Mouse (Mus musculus): Measurements from ENCODE around the gene Ttll3. TPM values are rescaled to one million over a fixed set of nuclear protein-coding genes. Genes with fewer than 3 reads are reported as not detected.

Ttll3 gene
- polyA plus RNA-seq, 1 experiment from 2014 or later = 2.2 TPM

DNA sequence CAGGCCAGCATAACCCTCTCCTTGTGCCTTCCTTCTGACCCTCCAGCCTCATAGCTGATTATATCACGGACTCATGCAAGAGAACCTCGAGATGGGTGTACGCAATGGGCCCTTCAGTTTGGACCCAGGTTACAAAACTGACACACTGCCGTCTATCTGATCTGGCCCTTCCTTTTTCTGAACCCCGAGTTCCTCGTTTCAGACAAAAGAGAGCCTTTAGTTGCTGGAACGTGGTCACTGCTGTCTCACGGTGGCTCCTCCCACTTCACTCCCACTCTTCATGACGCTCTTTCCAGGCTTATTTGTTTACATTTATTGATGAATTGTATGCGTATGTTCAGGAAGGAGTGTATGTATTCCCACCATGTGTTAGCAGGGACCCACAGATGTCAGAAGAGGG, 37.4 kb upstream of the Ttll3 start:
- Histone ChIP-seq H3K27me3 (ENCODE audit: control insufficient read depth, insufficient read depth, low read length) (no peaks in the 10 kb centered on the region), H3K9me3 (replicated peaks; ENCODE audit: control insufficient read depth, low read length) (no peaks in the 10 kb centered on the region), H3K9ac (replicated peaks; ENCODE audit: low read length) (no peak overlapping the region), H3K27ac (replicated peaks; ENCODE audit: low read depth, low read length) (no peak overlapping the region), H3K4me3 (ENCODE audit: low read depth, low read length) (no peak overlapping the region), H3K4me1 (ENCODE audit: control insufficient read depth, insufficient read depth, low read length) (no peaks in the 10 kb centered on the region), H3K36me3 (replicated peaks; ENCODE audit: control insufficient read depth, insufficient read depth, low read depth, low read length) (no peaks in the 10 kb centered on the region), H3K4me2 (ENCODE audit: low read depth, low read length) (no peak overlapping the region)
- 57% methylated on average over 10 of the region's 10 CpGs for WGBS
- no peak for ATAC-seq (replicated peaks; ENCODE audit: insufficient number of reproducible peaks, low FRiP score, low TSS enrichment, low read depth)
- DNase-seq (ENCODE audit: low spot score) = no peak

DNA sequence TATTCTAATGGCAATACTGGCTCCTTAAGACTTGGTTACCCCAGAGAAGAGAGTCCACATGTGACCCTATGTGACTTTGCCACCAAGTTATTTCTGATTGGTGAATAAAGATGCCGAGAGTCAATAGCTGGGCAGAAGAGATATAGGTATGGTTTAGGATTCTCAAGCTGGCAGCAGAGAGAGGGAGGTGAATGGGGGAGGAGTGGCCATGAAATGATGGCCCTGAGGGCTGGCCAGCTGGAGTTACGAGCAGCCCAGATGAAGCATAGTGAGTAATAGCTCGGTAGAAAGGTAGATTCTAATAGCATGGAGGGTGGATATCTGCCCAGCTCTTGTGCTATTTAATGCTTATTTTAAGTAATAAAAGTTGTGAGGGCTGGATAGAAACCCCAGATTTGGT, 36.2 kb upstream of the Ttll3 start:
- Histone ChIP-seq H3K9me3 (replicated peaks; ENCODE audit: control insufficient read depth, low read length) (no peaks in the 10 kb centered on the region), H3K27me3 (ENCODE audit: control insufficient read depth, insufficient read depth, low read length) (no peaks in the 10 kb centered on the region), H3K36me3 (replicated peaks; ENCODE audit: control insufficient read depth, insufficient read depth, low read depth, low read length) (no peaks in the 10 kb centered on the region), H3K9ac (replicated peaks; ENCODE audit: low read length) (no peak overlapping the region), H3K4me3 (ENCODE audit: low read depth, low read length) (no peak overlapping the region), H3K27ac (replicated peaks; ENCODE audit: low read depth, low read length) (no peak overlapping the region), H3K4me1 (ENCODE audit: control insufficient read depth, insufficient read depth, low read length) (no peaks in the 10 kb centered on the region), H3K4me2 (ENCODE audit: low read depth, low read length) (no peak overlapping the region)
- WGBS = 76% methylated on average over 3 of the region's 3 CpGs
- ATAC-seq (replicated peaks; ENCODE audit: insufficient number of reproducible peaks, low FRiP score, low TSS enrichment, low read depth) (no peak), DNase-seq (ENCODE audit: low spot score) (no peak)

DNA sequence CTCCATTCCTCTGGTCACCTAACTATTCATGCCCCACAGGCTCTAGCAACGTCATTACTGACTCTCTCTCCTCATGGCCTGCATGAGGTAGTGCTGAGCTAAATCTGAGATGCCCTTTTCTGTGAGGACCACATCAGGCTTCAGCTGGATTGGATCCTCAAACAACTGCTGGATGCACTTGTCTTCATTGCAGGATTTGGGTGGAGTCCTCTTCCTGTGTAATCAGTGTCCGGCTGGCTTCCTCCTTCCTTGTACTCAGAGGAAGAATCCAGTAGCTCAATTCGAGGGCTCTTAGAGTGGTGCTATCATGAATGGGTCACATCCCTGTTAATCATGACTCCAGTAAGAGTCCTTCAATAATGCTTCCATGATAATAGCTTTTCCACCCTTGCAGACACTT, 35.4 kb upstream of the Ttll3 start:
- Histone ChIP-seq H3K9me3 (replicated peaks; ENCODE audit: control insufficient read depth, low read length) (no peaks in the 10 kb centered on the region), H3K4me1 (ENCODE audit: control insufficient read depth, insufficient read depth, low read length) (no peaks in the 10 kb centered on the region), H3K4me2 (ENCODE audit: low read depth, low read length) (no peak overlapping the region), H3K9ac (replicated peaks; ENCODE audit: low read length) (no peak overlapping the region), H3K4me3 (ENCODE audit: low read depth, low read length) (no peak overlapping the region), H3K27me3 (ENCODE audit: control insufficient read depth, insufficient read depth, low read length) (no peaks in the 10 kb centered on the region), H3K27ac (replicated peaks; ENCODE audit: low read depth, low read length) (no peak overlapping the region), H3K36me3 (replicated peaks; ENCODE audit: control insufficient read depth, insufficient read depth, low read depth, low read length) (no peaks in the 10 kb centered on the region)
- no peak for DNase-seq (ENCODE audit: low spot score)
- WGBS = 69% methylated on average over 3 of the region's 3 CpGs
- no peak for ATAC-seq (replicated peaks; ENCODE audit: insufficient number of reproducible peaks, low FRiP score, low TSS enrichment, low read depth)

DNA sequence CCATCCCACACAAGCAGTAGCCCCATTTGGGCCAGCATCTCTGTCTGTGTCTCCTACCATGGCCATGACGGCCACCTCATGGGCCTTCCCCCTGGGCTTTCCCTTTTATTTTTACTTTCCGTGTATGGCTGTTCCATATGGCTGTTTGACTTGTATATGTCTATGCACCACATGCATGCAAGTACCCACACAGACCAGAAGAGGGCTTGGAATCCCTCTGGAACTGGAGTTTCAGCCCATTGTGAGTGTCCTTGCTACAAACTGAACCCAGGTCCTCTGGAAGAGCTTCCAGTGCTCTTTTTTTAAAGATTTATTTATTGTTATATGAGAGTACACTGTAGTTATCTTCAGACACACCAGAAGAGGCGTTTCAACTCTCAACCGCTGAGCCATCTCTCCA, 27.6 kb upstream of the Ttll3 start:
- H3K4me3 ChIP-seq (ENCODE audit: low read depth, low read length) = no peak overlapping the region
- no peak overlapping the region for H3K27ac ChIP-seq (replicated peaks; ENCODE audit: low read depth, low read length)
- H3K4me2 ChIP-seq (ENCODE audit: low read depth, low read length) = no peak overlapping the region
- H3K9me3 ChIP-seq (replicated peaks; ENCODE audit: control insufficient read depth, low read length) = no peaks in the 10 kb centered on the region
- no peaks in the 10 kb centered on the region for H3K27me3 ChIP-seq (ENCODE audit: control insufficient read depth, insufficient read depth, low read length)
- no peaks in the 10 kb centered on the region for H3K36me3 ChIP-seq (replicated peaks; ENCODE audit: control insufficient read depth, insufficient read depth, low read depth, low read length)
- WGBS = 76% methylated on average over 4 of the region's 4 CpGs
- DNase-seq (ENCODE audit: low spot score) (no peak), ATAC-seq (replicated peaks; ENCODE audit: insufficient number of reproducible peaks, low FRiP score, low TSS enrichment, low read depth) (no peak)
- no peaks in the 10 kb centered on the region for H3K4me1 ChIP-seq (ENCODE audit: control insufficient read depth, insufficient read depth, low read length)
- no peak overlapping the region for H3K9ac ChIP-seq (replicated peaks; ENCODE audit: low read length)

DNA sequence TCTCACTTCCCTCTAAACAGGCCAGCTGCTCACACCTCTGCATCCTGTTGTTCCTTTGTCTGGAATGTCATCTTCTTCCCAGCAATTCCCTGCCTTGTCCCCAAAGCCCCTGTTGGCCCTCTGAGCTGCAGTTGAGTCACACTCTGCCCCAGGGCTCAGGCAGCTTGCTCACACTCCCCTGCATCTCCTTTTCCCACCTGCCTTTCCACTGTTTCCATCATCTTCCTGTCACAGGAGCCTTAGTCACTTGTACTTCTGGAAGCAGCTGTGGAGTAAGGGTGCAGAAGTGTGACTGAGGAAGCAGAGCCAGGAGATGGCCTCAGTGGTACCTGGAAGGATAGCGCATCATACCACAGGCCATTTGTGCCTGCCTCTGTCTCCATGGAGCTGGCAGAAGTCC, 26.8 kb upstream of the Ttll3 start:
- Histone ChIP-seq H3K36me3 (replicated peaks; ENCODE audit: control insufficient read depth, insufficient read depth, low read depth, low read length) (no peaks in the 10 kb centered on the region), H3K9ac (replicated peaks; ENCODE audit: low read length) (no peak overlapping the region), H3K4me1 (ENCODE audit: control insufficient read depth, insufficient read depth, low read length) (no peaks in the 10 kb centered on the region), H3K4me3 (ENCODE audit: low read depth, low read length) (no peak overlapping the region), H3K4me2 (ENCODE audit: low read depth, low read length) (no peak overlapping the region), H3K9me3 (replicated peaks; ENCODE audit: control insufficient read depth, low read length) (no peaks in the 10 kb centered on the region), H3K27ac (replicated peaks; ENCODE audit: low read depth, low read length) (no peak overlapping the region), H3K27me3 (ENCODE audit: control insufficient read depth, insufficient read depth, low read length) (no peaks in the 10 kb centered on the region)
- DNase-seq (ENCODE audit: low spot score) (no peak), ATAC-seq (replicated peaks; ENCODE audit: insufficient number of reproducible peaks, low FRiP score, low TSS enrichment, low read depth) (no peak)
- WGBS = 96% methylated on average over 1 of the region's 1 CpGs

DNA sequence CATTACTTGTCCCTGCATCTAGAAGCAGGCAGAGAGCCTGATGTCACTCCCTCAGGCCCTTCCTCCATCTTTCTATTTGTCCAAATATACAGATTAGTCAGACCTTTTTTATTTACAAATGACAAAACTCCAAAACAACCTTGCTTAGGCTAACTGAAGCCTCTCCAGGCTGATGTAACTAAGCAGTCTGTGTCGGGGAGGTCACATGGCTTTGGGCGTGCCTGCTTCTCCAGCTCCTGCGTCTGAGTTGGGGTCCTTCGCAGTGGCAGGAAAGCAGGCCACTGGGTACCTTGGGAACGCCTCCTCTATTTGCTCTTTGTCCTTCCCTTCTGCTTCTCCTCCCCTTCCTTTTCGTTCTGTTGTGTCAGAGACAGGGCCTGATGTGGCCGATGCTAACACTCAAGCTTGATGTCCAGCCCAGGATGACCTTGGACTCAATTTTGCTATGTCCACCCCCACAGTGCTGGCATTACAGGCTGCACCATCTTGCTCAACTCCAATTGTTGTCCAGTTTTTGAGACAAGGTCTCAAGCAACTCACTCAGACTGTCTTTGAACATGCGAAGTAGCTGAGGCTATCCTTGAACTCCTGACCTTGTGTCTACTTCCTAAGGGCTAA, 24.4 kb upstream of the Ttll3 start:
- Histone ChIP-seq H3K36me3 (replicated peaks; ENCODE audit: control insufficient read depth, insufficient read depth, low read depth, low read length) (no peaks in the 10 kb centered on the region), H3K27ac (replicated peaks; ENCODE audit: low read depth, low read length) (no peak overlapping the region), H3K4me2 (ENCODE audit: low read depth, low read length) (no peak overlapping the region), H3K9ac (replicated peaks; ENCODE audit: low read length) (no peak overlapping the region), H3K4me1 (ENCODE audit: control insufficient read depth, insufficient read depth, low read length) (no peaks in the 10 kb centered on the region), H3K27me3 (ENCODE audit: control insufficient read depth, insufficient read depth, low read length) (no peaks in the 10 kb centered on the region), H3K9me3 (replicated peaks; ENCODE audit: control insufficient read depth, low read length) (no peaks in the 10 kb centered on the region), H3K4me3 (ENCODE audit: low read depth, low read length) (no peak overlapping the region)
- 78% methylated on average over 8 of the region's 8 CpGs for WGBS
- no peak for DNase-seq (ENCODE audit: low spot score)
- ATAC-seq (replicated peaks; ENCODE audit: insufficient number of reproducible peaks, low FRiP score, low TSS enrichment, low read depth) = no peak

DNA sequence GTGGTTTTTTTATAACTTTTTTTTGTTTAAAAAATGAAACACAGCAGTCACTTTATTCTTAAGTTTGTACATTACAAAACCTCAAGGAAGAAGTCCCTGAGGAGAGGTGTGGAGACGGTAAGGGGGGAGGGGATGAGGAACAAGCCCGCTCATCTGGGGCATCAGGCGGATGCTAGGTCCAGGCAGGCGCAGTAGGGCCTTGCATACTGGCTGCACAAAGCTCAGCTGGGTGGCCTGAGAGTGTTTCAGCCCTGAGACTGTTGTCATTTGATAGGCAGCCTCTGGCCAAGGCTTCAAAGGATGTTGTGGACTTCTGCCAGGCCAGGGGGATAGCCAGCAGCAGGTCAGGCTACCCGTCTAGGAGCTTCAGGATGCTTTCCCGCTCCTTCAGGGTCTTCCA, 22.4 kb upstream of the Ttll3 start:
- no peak for ATAC-seq (replicated peaks; ENCODE audit: insufficient number of reproducible peaks, low FRiP score, low TSS enrichment, low read depth)
- WGBS = 89% methylated on average over 6 of the region's 6 CpGs
- no peak overlapping the region for H3K9ac ChIP-seq (replicated peaks; ENCODE audit: low read length)

DNA sequence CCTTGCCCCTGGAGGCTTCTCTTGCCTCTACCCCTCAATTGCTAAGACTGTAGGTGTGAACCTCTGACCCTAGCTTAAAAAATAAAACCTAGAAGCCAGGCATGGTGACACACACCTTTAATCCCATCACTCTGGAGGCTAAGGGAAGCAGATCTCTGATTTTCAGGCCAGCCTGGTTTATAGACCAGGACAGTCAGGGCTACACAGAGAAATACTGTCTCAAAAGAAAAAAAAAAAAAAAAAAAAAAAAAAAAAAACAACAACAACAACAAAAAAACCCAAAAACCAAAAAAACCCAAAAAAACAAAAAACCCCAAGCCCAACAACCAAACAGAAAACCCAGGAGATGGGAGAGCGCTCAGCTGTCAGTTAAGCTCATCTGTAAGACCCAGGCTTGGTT, 21.5 kb upstream of the Ttll3 start:
- Histone ChIP-seq H3K9me3 (replicated peaks; ENCODE audit: control insufficient read depth, low read length) (no peaks in the 10 kb centered on the region), H3K9ac (replicated peaks; ENCODE audit: low read length) (no peak overlapping the region), H3K4me3 (ENCODE audit: low read depth, low read length) (no peak overlapping the region), H3K36me3 (replicated peaks; ENCODE audit: control insufficient read depth, insufficient read depth, low read depth, low read length) (peaks cover 3% of the 10 kb centered on the region; the same call in 1 of the 2 replicates), H3K4me1 (ENCODE audit: control insufficient read depth, insufficient read depth, low read length) (no peaks in the 10 kb centered on the region), H3K4me2 (ENCODE audit: low read depth, low read length) (no peak overlapping the region), H3K27me3 (ENCODE audit: control insufficient read depth, insufficient read depth, low read length) (no peaks in the 10 kb centered on the region), H3K27ac (replicated peaks; ENCODE audit: low read depth, low read length) (no peak overlapping the region)
- no peak for ATAC-seq (replicated peaks; ENCODE audit: insufficient number of reproducible peaks, low FRiP score, low TSS enrichment, low read depth)
- DNase-seq (ENCODE audit: low spot score) = no peak
- 95% methylated on average over 1 of the region's 1 CpGs for WGBS

More for the DNA sequence above, 22.4 kb upstream of the Ttll3 start:
- no peaks in the 10 kb centered on the region for H3K27me3 ChIP-seq (ENCODE audit: control insufficient read depth, insufficient read depth, low read length)
- no peak overlapping the region for H3K27ac ChIP-seq (replicated peaks; ENCODE audit: low read depth, low read length)
- no peaks in the 10 kb centered on the region for H3K9me3 ChIP-seq (replicated peaks; ENCODE audit: control insufficient read depth, low read length)
- H3K4me3 ChIP-seq (ENCODE audit: low read depth, low read length) = no peak overlapping the region
- no peaks in the 10 kb centered on the region for H3K4me1 ChIP-seq (ENCODE audit: control insufficient read depth, insufficient read depth, low read length)
- no peaks in the 10 kb centered on the region for H3K36me3 ChIP-seq (replicated peaks; ENCODE audit: control insufficient read depth, insufficient read depth, low read depth, low read length)
- no peak for DNase-seq (ENCODE audit: low spot score)
- H3K4me2 ChIP-seq (ENCODE audit: low read depth, low read length) = no peak overlapping the region

All from embryonic facial prominence, embryonic 11.5 days (tissue).